8 mouse cellular contexts compared by ENCODE assay signal in the genomic region with DNA sequence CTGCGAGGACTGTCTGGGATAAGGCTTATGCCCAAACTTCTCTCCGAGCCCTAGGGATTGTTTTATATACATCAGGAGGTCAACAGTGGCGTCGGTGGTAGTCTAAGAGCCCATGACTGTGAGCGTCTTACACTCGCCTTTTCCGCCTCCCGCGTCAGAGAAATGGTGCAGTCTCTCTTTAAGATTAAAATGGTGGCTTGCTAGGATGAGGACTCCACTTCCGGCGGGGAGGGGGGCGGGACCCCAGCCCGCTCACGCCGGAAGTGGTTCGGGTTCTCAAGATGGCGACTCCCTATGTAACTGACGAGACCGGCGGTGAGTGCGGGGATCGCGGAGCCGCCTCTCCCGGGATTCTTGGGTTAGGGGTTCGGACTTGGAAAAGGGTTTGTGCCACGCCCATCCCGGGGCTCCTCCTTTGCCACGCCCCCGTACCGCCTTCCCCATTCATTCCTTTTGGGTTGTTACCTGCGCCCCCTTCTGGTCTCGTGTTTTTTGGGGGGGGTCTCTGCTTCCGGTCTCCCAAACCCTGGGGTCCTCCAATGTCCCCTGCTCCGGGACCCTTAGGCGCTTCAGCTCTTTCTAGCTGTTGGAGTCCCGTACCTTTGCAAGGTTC. TPM values are rescaled to one million over a fixed set of nuclear protein-coding genes. Genes with fewer than 3 reads are reported as not detected.
DNase-seq lines count a peak whose midpoint lies in the region; ATAC-seq and TF ChIP-seq lines count a peak whose summit lies in the region.

No protein-coding gene starts in this region.

- peak; percentile 77 for ATAC-seq in Patski
- ATAC-seq in frontal cortex, adult (ENCODE audit: low TSS enrichment): peak; percentile 83
- ATAC-seq in hindbrain, embryonic 12.5 days (ENCODE audit: low FRiP score): peak; percentile 94

- H3K27me3 ChIP-seq in Patski: no peaks in the 10 kb centered on the region
- H3K27me3 ChIP-seq in hindbrain, embryonic 12.5 days: peaks cover 28% of the 10 kb centered on the region

- no peaks in the 10 kb centered on the region for H3K9me3 ChIP-seq in hindbrain, embryonic 12.5 days (replicated peaks)

- H3K9ac ChIP-seq in hindbrain, embryonic 12.5 days: peak overlapping the region; percentile 63

- TF ChIP-seq CTCF in Patski (IDR thresholded peaks at IDR 0.05): peak; percentile 77

- H3K27ac ChIP-seq in hindbrain, embryonic 12.5 days: peak overlapping the region; percentile 91

- peaks cover 36% of the 10 kb centered on the region for H3K4me1 ChIP-seq in hindbrain, embryonic 12.5 days

- CTCF ChIA-PET in Patski (lab: Charles Lee): interaction anchor here (1.2 kb wide), 1 partner anchor 18 kb away, joined by 3 read pairs; no protein-coding TSS in a partner anchor

- peak overlapping the region; percentile 79 for H3K4me2 ChIP-seq in hindbrain, embryonic 12.5 days (replicated peaks)

- peak; percentile 46 for DNase-seq in Patski (ENCODE audit: low read depth, low spot score)
- DNase-seq in cerebellum, adult 9-10 months: peak; percentile 87
- peak; percentile 82 to 83 for DNase-seq in layer of hippocampus, postnatal 14 days (ENCODE audit: low spot score in 2 of 2)
- peak; percentile 79 for DNase-seq in lung, postnatal 10 days
- DNase-seq in retina, embryonic 14.5 days (ENCODE audit: low spot score): peak; percentile 94
- DNase-seq in thymus, postnatal 36 days: peak; percentile 83 to 86

- POLR2A ChIA-PET in Patski (lab: Charles Lee): interaction anchor here (1.2 kb wide), 1 partner anchor 53 kb away, joined by 4 read pairs; no protein-coding TSS in a partner anchor

- peaks cover 9% of the 10 kb centered on the region for H3K36me3 ChIP-seq in hindbrain, embryonic 12.5 days

- 0% methylated on average over 37 of the region's 37 CpGs for WGBS in hindbrain, embryonic 12.5 days

- H3K4me3 ChIP-seq in hindbrain, embryonic 12.5 days: peak overlapping the region; percentile 63

- in situ Hi-C loops in Patski (cut with MboI; ENCODE audit: low pct_unique_long_range_greater_than_20kb): no loop called here

RNA-seq across cellular contexts. Expression of a gene that starts 0.7 kb away (rescaled TPM):
- 37.8 TPM for polyA plus RNA-seq in Patski (2021)
- polyA plus RNA-seq in hindbrain, embryonic 12.5 days (2016; fragmentation: Nextera tagmentation; extraction: Ambion mirVana): 46.3 and 48.5 TPM in 2 replicates
- total RNA-seq in layer of hippocampus, postnatal 14 days (2021): 10 to 100 TPM; 30.2 to 31.0 TPM

RNA-seq across cellular contexts. Expression of a gene that starts 3.7 kb away (rescaled TPM):
- 9.9 TPM for polyA plus RNA-seq in Patski (2021)
- polyA plus RNA-seq in hindbrain, embryonic 12.5 days (2016; fragmentation: Nextera tagmentation; extraction: Ambion mirVana): 6.9 and 7.3 TPM in 2 replicates
- total RNA-seq in layer of hippocampus, postnatal 14 days (2021): 10 to 100 TPM; 10.4 to 10.5 TPM

RNA-seq across cellular contexts. Expression of a gene that starts 42.4 kb away (rescaled TPM):
- 18.6 TPM for polyA plus RNA-seq in Patski (2021)
- 0.27 and 0.63 TPM in 2 replicates for polyA plus RNA-seq in hindbrain, embryonic 12.5 days (2016; fragmentation: Nextera tagmentation; extraction: Ambion mirVana)
- 1 to 10 TPM in 1 of 2 experiments, under 1 TPM in 1; 0.83 to 1.2 TPM for total RNA-seq in layer of hippocampus, postnatal 14 days (2021)

RNA-seq across cellular contexts. Expression of a gene that starts 43.5 kb away (rescaled TPM):
- polyA plus RNA-seq in Patski (2021): 30.2 TPM
- 74.5 and 75.3 TPM in 2 replicates for polyA plus RNA-seq in hindbrain, embryonic 12.5 days (2016; fragmentation: Nextera tagmentation; extraction: Ambion mirVana)
- 1 to 10 TPM; 6.1 to 9.3 TPM for total RNA-seq in layer of hippocampus, postnatal 14 days (2021)

RNA-seq across cellular contexts. Expression of a gene that starts 44.4 kb away (rescaled TPM):
- polyA plus RNA-seq in Patski (2021): 1.1 TPM
- polyA plus RNA-seq in hindbrain, embryonic 12.5 days (2016; fragmentation: Nextera tagmentation; extraction: Ambion mirVana): 3.5 and 6.0 TPM in 2 replicates
- total RNA-seq in layer of hippocampus, postnatal 14 days (2021): 1 to 10 TPM; 1.5 to 1.6 TPM

Comparison
In these comparisons a context has a peak if more than half of its experiments do, and no peak if none do; other contexts are left out.
1. Peak in every context shown above with its lines: DNase-seq, ATAC-seq, H3K4me3 ChIP-seq and H3K27ac ChIP-seq.
2. RNA of a gene that starts 42.4 kb away (polyA plus RNA-seq): 18.6 TPM in Patski (single experiment); 0.27 to 0.63 TPM in hindbrain, embryonic 12.5 days; every median in the first group is over 10 times any median in the second.